Mouse (Mus musculus) ES-Bruce4 (cell line): ENCODE data around the gene Qrfpr. TPM values are rescaled to one million over a fixed set of nuclear protein-coding genes. Genes with fewer than 3 reads are reported as not detected.

Source experiments
- H3K27ac ChIP-seq: 2 replicates; pipeline ENCODE4 v1.5.1; 2012; ENCODE audit warnings: low read length, inconsistent platforms; ENCODE audit not compliant: insufficient read depth
- H3K27me3 ChIP-seq: 2 replicates; pipeline ENCODE4 v1.6.1; 2012; ENCODE audit warnings: mild to moderate bottlenecking, low read length, inconsistent platforms; ENCODE audit not compliant: control insufficient read depth, poor library complexity, insufficient read depth, severe bottlenecking
- H3K36me3 ChIP-seq: 2 replicates; pipeline ENCODE4 v1.6.1; 2012; ENCODE audit warnings: inconsistent platforms, mild to moderate bottlenecking, low read length, moderate library complexity; ENCODE audit not compliant: control insufficient read depth, poor library complexity, insufficient read depth, severe bottlenecking
- H3K4me1 ChIP-seq: one replicate; pipeline ENCODE4 v1.8.1; 2011; ENCODE audit warnings: low read length; ENCODE audit not compliant: control insufficient read depth, insufficient read depth
- H3K4me3 ChIP-seq: 2 replicates; pipeline ENCODE4 v1.5.1; 2011; ENCODE audit warnings: low read depth, mild to moderate bottlenecking, low read length
- H3K9ac ChIP-seq: 2 replicates; pipeline ENCODE4 v1.6.1; 2012; ENCODE audit warnings: low read depth, mild to moderate bottlenecking, inconsistent platforms; ENCODE audit not compliant: poor library complexity, severe bottlenecking
- H3K9me3 ChIP-seq: replicated peaks from 2 replicates; pipeline ENCODE4 v1.6.1; 2012; ENCODE audit warnings: mild to moderate bottlenecking, low read length, inconsistent platforms; ENCODE audit not compliant: control insufficient read depth, poor library complexity, insufficient read depth, severe bottlenecking
- CTCF ChIP-seq: IDR thresholded peaks from one replicate; pipeline ENCODE4 v1.8.1; 2011; ENCODE audit warnings: low read depth, low read length
- EP300 ChIP-seq: IDR thresholded peaks from 2 replicates; pipeline ENCODE4 v1.6.1; 2011; ENCODE audit warnings: low read depth, low read length; ENCODE audit not compliant: insufficient read depth
- POLR2A ChIP-seq: IDR thresholded peaks from one replicate; pipeline ENCODE4 v1.8.1; 2011; ENCODE audit warnings: low read length; ENCODE audit not compliant: insufficient read depth
- polyA plus RNA-seq: library from polyadenylated mRNA; stranded (reverse); fragments of >200 nt; gene quantifications from 2 replicates; pipeline ENCODE4 v1.2.4, GENCODE M21; 2011; ENCODE audit warnings: low read depth; ENCODE audit not compliant: missing spikeins, insufficient read depth, insufficient read length

Gene Qrfpr
- not detected in 2 replicates for polyA plus RNA-seq

DNA sequence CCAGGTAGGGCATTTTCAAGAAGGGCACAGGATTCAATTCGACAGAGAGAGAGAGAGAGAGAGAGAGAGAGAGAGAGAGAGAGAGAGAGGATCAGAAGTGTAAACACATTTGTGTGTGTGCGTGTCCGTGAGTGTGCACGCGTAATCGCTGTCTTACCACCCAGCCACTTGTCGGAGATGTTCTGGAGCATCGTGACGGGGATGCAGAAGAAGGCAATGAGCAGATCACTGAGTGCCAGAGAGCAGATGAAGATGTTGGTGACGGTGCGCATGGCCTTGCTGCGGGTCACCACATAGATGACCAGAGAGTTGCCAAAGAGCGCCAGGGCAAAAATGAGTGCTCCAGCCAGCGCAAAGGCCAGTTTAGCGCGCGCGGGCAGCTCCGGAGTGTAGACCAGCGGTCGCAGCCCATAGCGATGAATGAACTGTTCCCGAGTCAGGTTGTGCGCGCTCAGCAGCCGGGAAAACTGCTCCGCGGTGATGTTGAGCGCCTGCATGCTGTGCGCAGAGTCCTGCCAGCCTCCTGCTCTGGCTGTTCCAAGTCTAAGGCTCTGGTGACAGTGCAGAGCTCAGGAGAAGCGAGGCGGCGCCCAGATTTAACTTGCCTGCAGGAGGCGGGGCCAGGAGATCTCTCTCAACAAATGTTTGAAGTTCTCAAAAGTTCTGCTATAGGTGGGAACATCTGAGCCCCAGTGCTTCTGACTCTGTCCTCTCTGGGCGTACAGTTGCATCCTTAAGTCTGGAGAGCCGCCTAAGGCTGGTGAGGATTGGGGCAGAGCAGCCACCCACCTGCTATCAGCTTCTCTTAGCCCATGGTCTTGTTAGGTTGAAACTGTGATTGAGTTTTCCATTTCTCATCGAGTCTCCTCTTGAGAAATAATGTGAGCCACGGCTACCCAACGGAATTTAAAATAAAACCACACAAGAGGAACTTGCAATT is at the start of gene Qrfpr:
Gene Qrfpr, minus strand, starts transcription at position 571 of the 940 bp plus-strand sequence.
- Histone ChIP-seq H3K9ac (no peak within 1 kb of the TSS), H3K4me3 (peak within 1 kb of the TSS; percentile 47), H3K27me3 (peaks cover 3% of the 10 kb centered on the region; the same call in 1 of the 2 replicates), H3K36me3 (no peaks in the 10 kb centered on the region), H3K27ac (no peak within 1 kb of the TSS), H3K9me3 (no peaks in the 10 kb centered on the region), H3K4me1 (no peaks in the 10 kb centered on the region)
- TF ChIP-seq CTCF (no peak), POLR2A (no peak), EP300 (no peak)

- Histone ChIP-seq H3K27me3 (no peaks in the 10 kb centered on the region), H3K9ac (no peak overlapping the region), H3K36me3 (no peaks in the 10 kb centered on the region), H3K27ac (no peak overlapping the region), H3K4me1 (no peaks in the 10 kb centered on the region), H3K4me3 (no peak overlapping the region), H3K9me3 (no peaks in the 10 kb centered on the region)
- no peak for TF ChIP-seq CTCF
- TF ChIP-seq POLR2A = no peak
- TF ChIP-seq EP300 = no peak
Observed at GRCm38 (mm10) chr3:36263873-36264272, 41.8 kb upstream of the Qrfpr start.

- H3K27ac ChIP-seq = no peak overlapping the region
- H3K9me3 ChIP-seq = no peaks in the 10 kb centered on the region
- no peak overlapping the region for H3K4me3 ChIP-seq
- H3K36me3 ChIP-seq = no peaks in the 10 kb centered on the region
- TF ChIP-seq CTCF (no peak), POLR2A (no peak), EP300 (no peak)
- no peaks in the 10 kb centered on the region for H3K4me1 ChIP-seq
- H3K9ac ChIP-seq = no peak overlapping the region
- no peaks in the 10 kb centered on the region for H3K27me3 ChIP-seq
Observed at GRCm38 (mm10) chr3:36263265-36263664, 41.2 kb upstream of the Qrfpr start.

- Histone ChIP-seq H3K27ac (no peak overlapping the region), H3K36me3 (no peaks in the 10 kb centered on the region), H3K4me3 (no peak overlapping the region), H3K27me3 (no peaks in the 10 kb centered on the region), H3K9me3 (peaks cover 3% of the 10 kb centered on the region; the same call in 1 of the 2 replicates), H3K4me1 (no peaks in the 10 kb centered on the region), H3K9ac (no peak overlapping the region)
- TF ChIP-seq EP300 (no peak), POLR2A (no peak), CTCF (no peak)
Observed at GRCm38 (mm10) chr3:36250585-36250984, 28.5 kb upstream of the Qrfpr start.

GRCm38 (mm10) chr3:36248446-36248845 is 26.3 kb upstream of the Qrfpr start:
- no peaks in the 10 kb centered on the region for H3K27me3 ChIP-seq
- no peaks in the 10 kb centered on the region for H3K4me1 ChIP-seq
- H3K36me3 ChIP-seq = no peaks in the 10 kb centered on the region
- H3K9me3 ChIP-seq = peaks cover 3% of the 10 kb centered on the region; the same call in 1 of the 2 replicates
- no peak overlapping the region for H3K27ac ChIP-seq
- no peak overlapping the region for H3K4me3 ChIP-seq
- no peak overlapping the region for H3K9ac ChIP-seq
- TF ChIP-seq POLR2A = no peak
- 0 out of 2 replicates have a peak, but pooled peaks have one; percentile 55 for TF ChIP-seq EP300

GRCm38 (mm10) chr3:36229941-36230340 is 7.8 kb upstream of the Qrfpr start:
- no peak overlapping the region for H3K4me3 ChIP-seq
- peaks cover under 1% of the 10 kb centered on the region; the same call in 1 of the 2 replicates for H3K27me3 ChIP-seq
- no peaks in the 10 kb centered on the region for H3K4me1 ChIP-seq
- no peaks in the 10 kb centered on the region for H3K9me3 ChIP-seq
- TF ChIP-seq CTCF (no peak), EP300 (no peak), POLR2A (no peak)
- no peak overlapping the region for H3K9ac ChIP-seq
- no peak overlapping the region for H3K27ac ChIP-seq
- no peaks in the 10 kb centered on the region for H3K36me3 ChIP-seq
